Mouse (Mus musculus) ovary, postnatal 36 days (tissue): ENCODE measurements around the gene Atrip.

Experiments
- DNase-seq: peaks from one replicate; pipeline ENCODE4 v3.0.0; 2022; ENCODE audit warnings: low spot score, mixed read lengths

Gene Atrip

DNA sequence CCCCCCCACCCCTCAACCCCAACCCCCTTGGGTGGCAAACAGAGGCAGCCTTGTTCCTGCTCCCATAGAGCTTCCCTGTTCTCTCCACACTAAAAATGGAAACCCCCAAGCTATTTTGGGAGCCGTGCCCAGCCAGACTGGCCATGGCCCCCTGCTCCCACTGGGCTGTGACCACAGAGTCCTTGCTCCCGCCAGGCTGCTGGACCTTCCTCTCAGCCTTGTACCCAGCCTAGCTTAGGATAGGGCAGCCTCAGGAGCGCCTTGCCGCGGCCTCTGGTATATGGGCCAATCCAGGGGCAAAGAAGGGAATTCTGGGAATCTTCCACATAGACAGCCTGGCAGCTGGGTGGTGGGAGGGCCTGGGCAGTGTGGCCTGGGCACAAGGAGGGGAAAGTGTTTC, 23.9 kb upstream of the Atrip start:
- DNase-seq: peak; percentile 65

DNA sequence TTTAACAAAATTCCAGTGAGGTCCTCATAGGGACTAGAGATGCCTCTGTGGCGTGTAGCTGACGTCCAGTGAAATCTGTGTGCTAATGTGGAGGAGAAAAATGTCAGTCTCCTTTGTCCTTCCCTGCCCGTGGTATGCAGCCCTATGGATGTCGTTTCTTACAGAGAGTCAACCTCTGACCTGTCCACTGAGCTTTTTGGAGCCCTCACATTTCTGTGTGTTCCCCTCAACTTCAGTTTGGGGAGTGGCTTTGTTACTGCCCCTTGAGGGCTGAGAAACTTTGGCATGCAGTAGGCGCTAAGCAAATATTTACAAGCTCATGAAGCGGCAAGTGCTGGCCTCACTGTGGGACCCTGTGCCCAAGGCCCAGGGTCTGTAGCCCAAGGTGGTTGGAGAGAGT, 23.4 kb upstream of the Atrip start:
- DNase-seq: no peak

- DNase-seq: no peak
Observed at GRCm38 (mm10) chr9:109096856-109097255, 22.9 kb upstream of the Atrip start.

- DNase-seq: no peak
Observed at GRCm38 (mm10) chr9:109096251-109096661, 22.3 kb upstream of the Atrip start.

GRCm38 (mm10) chr9:109095137-109095982, 21.4 kb upstream of the Atrip start, which contains the start of gene Plxnb1:
Plxnb1 (plus strand) TSS chr9:109095389.
- DNase-seq: peak; percentile 80

- no peak for DNase-seq
Observed at GRCm38 (mm10) chr9:109094553-109095136, 20.7 kb upstream of the Atrip start.

DNA sequence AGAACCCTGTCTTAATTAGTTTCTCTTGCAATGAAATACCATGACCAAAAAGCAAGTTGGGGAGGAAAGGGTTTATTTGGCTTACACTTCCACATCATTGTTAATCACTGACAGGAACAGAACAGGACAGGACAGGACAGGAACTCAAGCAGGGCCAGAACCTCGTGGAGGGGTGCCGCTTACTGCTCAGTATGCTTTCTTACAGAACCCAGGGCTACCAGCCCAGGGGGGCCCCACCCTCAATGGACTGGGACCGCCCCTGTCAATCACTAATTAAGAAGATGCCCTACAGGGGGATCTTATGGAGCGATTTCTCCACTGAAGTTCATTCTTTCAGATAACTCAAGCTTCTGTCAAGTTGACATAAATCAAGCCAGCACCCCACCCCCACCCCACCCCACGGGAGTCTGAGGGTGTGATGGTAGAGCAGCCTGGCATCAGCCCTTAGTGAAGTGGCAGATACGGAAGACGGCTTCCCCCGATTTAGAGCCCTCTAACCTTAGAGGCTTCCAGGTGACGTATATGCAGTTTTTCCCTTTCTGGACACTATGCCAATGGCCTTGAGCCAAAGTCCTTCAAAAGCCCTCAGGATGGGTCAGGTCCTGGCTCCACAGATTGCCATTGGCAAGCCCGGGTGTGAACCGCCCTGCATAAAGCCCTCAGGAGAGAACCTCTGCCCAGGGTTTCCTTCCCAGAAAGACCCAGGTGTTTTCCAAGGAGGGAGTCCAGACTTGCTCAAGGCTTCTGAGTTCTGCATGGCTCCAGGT, 20.0 kb upstream of the Atrip start:
- no peak for DNase-seq

DNA sequence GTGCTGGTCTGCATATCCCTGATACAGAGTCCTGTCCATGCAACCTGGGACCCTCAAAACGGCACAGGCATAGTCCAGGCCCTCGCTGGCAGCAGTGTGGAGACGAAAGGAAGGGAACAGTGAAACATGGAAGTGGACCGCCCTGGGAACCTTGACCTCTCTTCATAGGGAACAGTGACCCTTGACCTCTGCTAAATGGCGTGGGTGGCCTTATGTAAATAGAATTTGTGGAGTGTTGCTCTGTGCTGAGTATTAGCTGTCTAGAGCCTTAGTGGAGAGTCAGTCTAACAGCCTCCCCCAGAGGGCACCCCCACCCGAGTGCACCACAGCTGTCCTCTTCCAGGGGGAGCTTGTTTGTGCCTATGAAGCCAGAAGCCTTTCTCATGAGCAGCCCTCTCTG, 18.9 kb upstream of the Atrip start:
- no peak for DNase-seq

GRCm38 (mm10) chr9:109091802-109092201, 17.9 kb upstream of the Atrip start:
- no peak for DNase-seq

DNA sequence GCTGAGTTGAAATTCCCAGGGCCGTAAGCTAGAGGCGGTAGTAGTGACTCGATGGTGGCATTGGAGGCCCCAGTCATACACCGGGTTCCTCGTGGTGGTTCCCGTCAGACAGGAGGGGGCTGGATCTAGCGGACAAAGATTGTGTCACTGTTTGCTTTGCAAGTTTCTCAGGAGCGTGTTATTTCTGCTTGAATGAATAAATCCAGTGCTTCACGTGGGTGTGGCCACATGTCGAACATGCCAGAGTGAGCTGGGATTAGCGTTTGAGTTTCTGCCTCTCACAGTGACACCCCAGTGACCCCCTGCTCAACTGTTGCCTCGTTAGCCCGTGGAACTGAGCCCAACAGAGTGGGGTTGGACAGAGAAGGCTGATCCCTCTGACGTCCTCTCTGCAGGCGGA, 16.5 kb upstream of the Atrip start:
- DNase-seq: no peak

- peak; percentile 30 for DNase-seq
Observed at GRCm38 (mm10) chr9:109087987-109088386, 14.1 kb upstream of the Atrip start.

- DNase-seq: no peak
Observed at GRCm38 (mm10) chr9:109084922-109085321, 11.0 kb upstream of the Atrip start.

GRCm38 (mm10) chr9:109082124-109082800, 8.3 kb upstream of the Atrip start, which contains the start of the genes Ccdc51 and Tma7:
Ccdc51 (plus strand) TSS chr9:109082493.
Tma7 (minus strand) TSS chr9:109082587.
- peak; percentile 83 for DNase-seq

- DNase-seq: no peak
Observed at GRCm38 (mm10) chr9:109081749-109082123, 7.8 kb upstream of the Atrip start.

GRCm38 (mm10) chr9:109080516-109080915, 6.6 kb upstream of the Atrip start:
- DNase-seq: no peak

- no peak for DNase-seq
Observed at GRCm38 (mm10) chr9:109068095-109068735, 5.7 kb downstream of the Atrip start.

- no peak for DNase-seq
Observed at GRCm38 (mm10) chr9:109060898-109061295, 13.0 kb downstream of the Atrip start.

GRCm38 (mm10) chr9:109060184-109060897, 13.6 kb downstream of the Atrip start:
- DNase-seq: no peak

GRCm38 (mm10) chr9:109059136-109059903, 14.6 kb downstream of the Atrip start, which contains the start of gene Trex1:
Trex1 (minus strand) TSS chr9:109059734.
- DNase-seq: peak; percentile 86
